Mouse (Mus musculus) kidney, embryonic 16.5 days (tissue): ENCODE results near the gene Sh3d19. TPM values are rescaled to one million over a fixed set of nuclear protein-coding genes. Genes with fewer than 3 reads are reported as not detected.

Experiments used
- ATAC-seq: fragments of 200-750 bp; cut with Nextera tagmentation; 2 replicates; pipeline ENCODE4 v1.8.0; 2017; ENCODE audit warnings: moderate TSS enrichment; ENCODE audit not compliant: low FRiP score, low TSS enrichment
- H3K27ac ChIP-seq: fragments of 300-500 bp; sonication (generic); 2 replicates; pipeline ENCODE4 v1.5.1; 2014; ENCODE audit warnings: low read length
- H3K27me3 ChIP-seq: fragments of 300-500 bp; sonication (generic); 2 replicates; pipeline ENCODE4 v1.6.1; 2014; ENCODE audit warnings: low read length, control low read depth, mixed read lengths; ENCODE audit not compliant: insufficient read depth
- H3K36me3 ChIP-seq: fragments of 300-500 bp; sonication (generic); 2 replicates; pipeline ENCODE4 v1.6.1; 2014; ENCODE audit warnings: low read length, control low read depth, mixed read lengths; ENCODE audit not compliant: insufficient read depth
- H3K4me1 ChIP-seq: fragments of 300-500 bp; sonication (generic); 2 replicates; pipeline ENCODE4 v1.6.1; 2014; ENCODE audit warnings: low read length, control low read depth, mixed read lengths; ENCODE audit not compliant: insufficient read depth
- H3K4me2 ChIP-seq: fragments of 300-500 bp; sonication (generic); replicated peaks from 2 replicates; pipeline ENCODE4 v1.6.1; 2014; ENCODE audit warnings: low read depth, low read length
- H3K4me3 ChIP-seq: fragments of 300-500 bp; sonication (generic); 2 replicates; pipeline ENCODE4 v1.5.1; 2014; ENCODE audit warnings: mild to moderate bottlenecking, low read length
- H3K9ac ChIP-seq: fragments of 300-500 bp; sonication (generic); replicated peaks from 2 replicates; pipeline ENCODE4 v1.6.1; 2014; ENCODE audit warnings: low read length
- H3K9me3 ChIP-seq: fragments of 300-500 bp; sonication (generic); 2 replicates; pipeline ENCODE4 v1.6.1; 2016; ENCODE audit warnings: low read length, control low read depth
- WGBS: fragments of 180-500 bp; shearing (Covaris S2); extraction: QIAGEN DNeasy Blood & Tissue Kit; methylation state at CpG from one replicate; pipeline ENCODE4 v1.1.7; 2014; 5-methylcytosine and 5-hydroxymethylcytosine counted together
- polyA plus RNA-seq: library from polyadenylated mRNA; unstranded; fragments of >200 nt; fragmentation: Nextera tagmentation; extraction: Ambion mirVana; gene quantifications from 2 replicates; pipeline ENCODE4 v1.2.1, GENCODE M21; 2015

Sh3d19 gene
- polyA plus RNA-seq, 1 experiment from 2014 or later, result 27.4 TPM

DNA sequence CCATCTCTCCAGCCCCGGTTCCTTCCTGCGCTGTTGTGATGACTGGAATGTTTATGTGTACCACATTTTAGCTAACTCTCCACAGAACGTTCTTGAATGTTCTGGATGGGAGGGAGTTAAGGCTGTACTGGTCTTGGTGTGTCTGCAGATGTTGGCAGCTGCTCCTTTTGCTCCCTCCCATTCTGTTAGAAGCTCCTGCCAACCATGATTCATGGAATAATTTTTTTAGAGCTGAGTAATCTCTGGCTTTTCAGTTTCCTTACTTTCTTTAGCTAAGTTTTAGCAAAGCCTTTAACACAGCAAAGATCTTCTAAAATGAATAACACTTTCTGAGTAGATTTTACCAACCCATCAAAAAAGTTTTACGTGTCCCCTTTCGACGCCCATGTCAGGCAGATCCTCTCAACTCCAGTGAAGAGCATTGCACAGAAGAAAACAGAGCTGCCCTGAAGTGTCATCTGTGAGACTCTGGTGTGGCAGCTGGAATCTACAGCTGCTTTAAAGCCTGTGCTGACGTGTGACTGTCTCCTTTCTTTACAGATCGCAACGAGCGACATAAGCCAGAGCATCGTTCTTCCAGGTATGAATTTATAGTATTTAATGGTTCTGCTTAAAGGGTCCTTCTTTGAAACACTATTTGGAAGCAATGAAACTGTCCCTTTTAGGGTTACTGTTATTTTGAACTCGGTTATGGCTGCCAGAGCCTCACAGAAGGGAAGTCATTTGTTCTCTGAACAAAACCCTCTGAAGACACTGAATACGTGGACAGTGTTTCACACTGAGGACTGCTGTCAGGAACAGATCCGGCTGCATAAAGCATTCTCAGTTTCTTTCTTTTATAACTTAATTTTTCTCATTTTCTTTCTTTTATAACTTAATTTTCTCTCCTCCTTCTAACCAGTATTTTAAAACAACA, 69.6 kb downstream of the Sh3d19 start:
- WGBS, result 56% methylated on average over 14 of the region's 14 CpGs

GRCm38 (mm10) chr3:86047686-86048408, 76.9 kb downstream of the Sh3d19 start:
- Histone ChIP-seq H3K4me1 (no peaks in the 10 kb centered on the region), H3K4me3 (no peak overlapping the region), H3K9me3 (peaks cover 8% of the 10 kb centered on the region; the same call in 1 of the 2 replicates), H3K4me2 (no peak overlapping the region), H3K9ac (no peak overlapping the region), H3K27ac (no peak overlapping the region), H3K36me3 (peaks cover 37% of the 10 kb centered on the region), H3K27me3 (no peaks in the 10 kb centered on the region)
- WGBS, result 91% methylated on average over 9 of the region's 9 CpGs
- no peak for ATAC-seq

More for the DNA sequence above, 69.6 kb downstream of the Sh3d19 start:
- Histone ChIP-seq H3K4me1 (peaks cover 20% of the 10 kb centered on the region), H3K4me3 (peak overlapping the region; percentile 22), H3K27me3 (no peaks in the 10 kb centered on the region), H3K9me3 (no peaks in the 10 kb centered on the region; the same call in 1 of the 2 replicates), H3K36me3 (peaks cover 13% of the 10 kb centered on the region), H3K9ac (0 out of 2 replicates have a peak overlapping the region, but pooled peaks have one; percentile 17), H3K27ac (peak overlapping the region; percentile 62), H3K4me2 (0 out of 2 replicates have a peak overlapping the region, but pooled peaks have one; percentile 4)
- ATAC-seq, result no peak

DNA sequence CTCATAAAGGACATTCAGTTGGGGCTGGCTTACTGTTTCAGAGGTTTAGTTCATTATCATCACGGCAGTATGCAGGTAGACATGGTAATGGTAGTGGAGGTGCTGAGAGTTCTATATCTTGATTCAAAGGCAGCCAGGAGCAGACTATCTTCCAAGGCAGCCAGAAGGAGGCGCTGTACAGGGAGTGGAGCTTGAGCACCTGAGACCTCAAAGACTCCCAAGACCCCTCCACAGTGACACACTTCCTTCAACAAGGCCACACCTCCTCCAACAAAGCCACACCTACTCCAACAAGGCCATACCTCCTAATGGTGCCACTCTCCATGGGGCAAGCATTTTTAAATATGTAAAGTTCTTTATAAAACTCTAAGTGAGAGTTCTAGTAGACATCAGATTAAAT, 78.1 kb downstream of the Sh3d19 start:
- no peak overlapping the region for H3K27ac ChIP-seq
- no peak for ATAC-seq
- no peaks in the 10 kb centered on the region for H3K4me1 ChIP-seq
- H3K4me2 ChIP-seq, result no peak overlapping the region
- peaks cover 8% of the 10 kb centered on the region; the same call in 1 of the 2 replicates for H3K9me3 ChIP-seq
- H3K36me3 ChIP-seq, result peaks cover 31% of the 10 kb centered on the region
- 86% methylated on average over 2 of the region's 2 CpGs for WGBS
- H3K27me3 ChIP-seq, result no peaks in the 10 kb centered on the region
- H3K9ac ChIP-seq, result no peak overlapping the region
- H3K4me3 ChIP-seq, result no peak overlapping the region

GRCm38 (mm10) chr3:86056678-86057077, 85.8 kb downstream of the Sh3d19 start:
- no peak overlapping the region for H3K9ac ChIP-seq
- H3K27me3 ChIP-seq, result no peaks in the 10 kb centered on the region
- peak; percentile 70; the same call in 1 of the 2 replicates for ATAC-seq
- no peak overlapping the region for H3K4me3 ChIP-seq
- H3K36me3 ChIP-seq, result 0 out of 2 replicates have a peak, but pooled peaks cover 4% of the 10 kb centered on the region
- H3K9me3 ChIP-seq, result no peaks in the 10 kb centered on the region
- H3K4me2 ChIP-seq, result no peak overlapping the region
- H3K27ac ChIP-seq, result no peak overlapping the region
- WGBS, result 68% methylated on average over 4 of the region's 4 CpGs
- H3K4me1 ChIP-seq, result 0 out of 2 replicates have a peak, but pooled peaks cover 5% of the 10 kb centered on the region

GRCm38 (mm10) chr3:86057436-86058095, 86.7 kb downstream of the Sh3d19 start:
- no peak for ATAC-seq
- Histone ChIP-seq H3K4me1 (0 out of 2 replicates have a peak, but pooled peaks cover 5% of the 10 kb centered on the region), H3K27me3 (no peaks in the 10 kb centered on the region), H3K9ac (no peak overlapping the region), H3K4me2 (no peak overlapping the region), H3K36me3 (0 out of 2 replicates have a peak, but pooled peaks cover 1% of the 10 kb centered on the region), H3K9me3 (no peaks in the 10 kb centered on the region), H3K27ac (no peak overlapping the region), H3K4me3 (no peak overlapping the region)
- WGBS, result 73% methylated on average over 6 of the region's 6 CpGs

GRCm38 (mm10) chr3:86069646-86070250, 98.8 kb downstream of the Sh3d19 start:
- Histone ChIP-seq H3K4me1 (no peaks in the 10 kb centered on the region), H3K36me3 (no peaks in the 10 kb centered on the region), H3K27ac (no peak overlapping the region), H3K4me2 (no peak overlapping the region), H3K4me3 (no peak overlapping the region), H3K9me3 (no peaks in the 10 kb centered on the region), H3K9ac (no peak overlapping the region), H3K27me3 (no peaks in the 10 kb centered on the region)
- 95% methylated on average over 11 of the region's 11 CpGs for WGBS
- ATAC-seq, result no peak

GRCm38 (mm10) chr3:86070799-86071198, 99.9 kb downstream of the Sh3d19 start:
- Histone ChIP-seq H3K9ac (no peak overlapping the region), H3K27ac (no peak overlapping the region), H3K4me3 (no peak overlapping the region), H3K27me3 (no peaks in the 10 kb centered on the region), H3K36me3 (no peaks in the 10 kb centered on the region), H3K4me2 (no peak overlapping the region), H3K4me1 (no peaks in the 10 kb centered on the region), H3K9me3 (no peaks in the 10 kb centered on the region)
- no peak for ATAC-seq
- 91% methylated on average over 7 of the region's 7 CpGs for WGBS

DNA sequence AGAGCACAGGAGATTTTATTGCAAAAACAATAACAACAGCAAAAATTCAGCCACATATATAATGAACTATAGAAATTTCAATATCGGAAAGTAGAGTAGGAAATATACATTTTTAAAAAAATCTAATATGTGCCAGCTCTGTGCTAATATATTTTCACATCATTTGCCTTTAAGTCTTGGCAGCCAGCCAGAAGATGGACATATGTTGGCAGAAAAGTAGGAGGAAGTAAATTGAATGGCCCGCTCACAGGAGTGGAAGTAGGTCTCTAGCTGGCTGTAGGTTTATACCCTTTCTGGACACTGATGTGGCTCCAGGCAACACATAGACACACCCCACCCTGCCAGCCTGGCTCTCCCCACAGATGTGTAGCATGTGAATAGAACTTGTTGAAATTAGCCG, 101.2 kb downstream of the Sh3d19 start:
- no peaks in the 10 kb centered on the region for H3K4me1 ChIP-seq
- H3K27me3 ChIP-seq, result no peaks in the 10 kb centered on the region
- no peak overlapping the region for H3K4me3 ChIP-seq
- H3K9ac ChIP-seq, result no peak overlapping the region
- H3K27ac ChIP-seq, result no peak overlapping the region
- H3K9me3 ChIP-seq, result no peaks in the 10 kb centered on the region
- 0 out of 2 replicates have a peak, but pooled peaks cover 3% of the 10 kb centered on the region for H3K36me3 ChIP-seq
- 85% methylated on average over 3 of the region's 3 CpGs for WGBS
- H3K4me2 ChIP-seq, result no peak overlapping the region
- no peak for ATAC-seq

- H3K27ac ChIP-seq, result no peak overlapping the region
- H3K36me3 ChIP-seq, result 0 out of 2 replicates have a peak, but pooled peaks cover 3% of the 10 kb centered on the region
- WGBS, result 74% methylated on average over 5 of the region's 5 CpGs
- no peaks in the 10 kb centered on the region for H3K27me3 ChIP-seq
- H3K9ac ChIP-seq, result no peak overlapping the region
- H3K4me1 ChIP-seq, result no peaks in the 10 kb centered on the region
- H3K4me2 ChIP-seq, result no peak overlapping the region
- H3K4me3 ChIP-seq, result no peak overlapping the region
- no peaks in the 10 kb centered on the region for H3K9me3 ChIP-seq
- ATAC-seq, result no peak
Observed at GRCm38 (mm10) chr3:86072889-86073288, 102.0 kb downstream of the Sh3d19 start.
